Mouse (Mus musculus) thymus, adult 18-20 months (tissue): Measurements from ENCODE around the gene Napsa.

Experiments
- DNase-seq, 2 experiments: peaks; one replicate each; pipeline ENCODE4 v3.0.0; 2022; ENCODE audit warnings: mixed read lengths in 2 of 2

Gene Napsa

GRCm38 (mm10) chr7:44542555-44542954, 29.6 kb upstream of the Napsa start:
- no peak for DNase-seq

- DNase-seq, result no peak
Observed at GRCm38 (mm10) chr7:44543071-44543470, 29.1 kb upstream of the Napsa start.

- no peak for DNase-seq
Observed at GRCm38 (mm10) chr7:44546274-44546673, 25.9 kb upstream of the Napsa start.

GRCm38 (mm10) chr7:44547041-44547440, 25.1 kb upstream of the Napsa start:
- no peak for DNase-seq

GRCm38 (mm10) chr7:44547725-44548124, 24.5 kb upstream of the Napsa start:
- DNase-seq, result no peak

GRCm38 (mm10) chr7:44548497-44549087, 23.6 kb upstream of the Napsa start, which contains the start of gene Pold1:
Gene Pold1, minus strand, starts transcription at chr7:44548849.
- peak; percentile 99 for DNase-seq

- no peak for DNase-seq
Observed at GRCm38 (mm10) chr7:44549621-44550408, 22.4 kb upstream of the Napsa start.

GRCm38 (mm10) chr7:44550409-44550678, 21.8 kb upstream of the Napsa start:
- no peak for DNase-seq

- DNase-seq, result no peak
Observed at GRCm38 (mm10) chr7:44551301-44551700, 20.9 kb upstream of the Napsa start.

- no peak for DNase-seq
Observed at GRCm38 (mm10) chr7:44551731-44552130, 20.4 kb upstream of the Napsa start.

GRCm38 (mm10) chr7:44552141-44552908, 19.9 kb upstream of the Napsa start:
- no peak for DNase-seq

- peak in 1 of 2 experiments; percentile 66 for DNase-seq
Observed at GRCm38 (mm10) chr7:44553196-44553764, 18.9 kb upstream of the Napsa start.

GRCm38 (mm10) chr7:44553826-44554225, 18.4 kb upstream of the Napsa start, which contains the start of gene Nr1h2:
Gene Nr1h2, minus strand, starts transcription at chr7:44553951.
- peak; percentile 94 to 95 for DNase-seq

GRCm38 (mm10) chr7:44557629-44558028, 14.6 kb upstream of the Napsa start:
- DNase-seq, result no peak

- peak in 1 of 2 experiments; percentile 61 for DNase-seq
Observed at GRCm38 (mm10) chr7:44560435-44561400, 11.5 kb upstream of the Napsa start.

GRCm38 (mm10) chr7:44563284-44563683, 8.9 kb upstream of the Napsa start:
- no peak for DNase-seq

- DNase-seq, result no peak
Observed at GRCm38 (mm10) chr7:44564486-44564885, 7.7 kb upstream of the Napsa start.

- no peak for DNase-seq
Observed at GRCm38 (mm10) chr7:44565414-44565813, 6.8 kb upstream of the Napsa start.

- DNase-seq, result no peak
Observed at GRCm38 (mm10) chr7:44568803-44569202, 3.4 kb upstream of the Napsa start.

GRCm38 (mm10) chr7:44570989-44571388, 1.2 kb upstream of the Napsa start:
- no peak for DNase-seq

GRCm38 (mm10) chr7:44571811-44572210, 369 bp upstream of the Napsa start:
- DNase-seq, result no peak

- DNase-seq, result no peak
Observed at GRCm38 (mm10) chr7:44572956-44573484, 840 bp downstream of the Napsa start.
